ENCODE assay signal across 25 mouse cellular contexts in genomic region chrX:12392145-12392825, GRCm38 (mm10).
A peak's percentile ranks its signal among the peaks of the same experiment; 100 is the strongest.
DNase-seq lines count a peak whose midpoint lies in the region; ATAC-seq lines count a peak whose summit lies in the region.
"Had no signal": no experiment of that assay in that cellular context is flagged by ENCODE, and none has a peak within 500 bp of the region (broad histone marks: within the 10 kb centered on the region; RNA-seq: fewer than 3 reads in every experiment).

No protein-coding gene starts in this region.

- no peaks in the 10 kb centered on the region for H3K9me3 ChIP-seq in forebrain, embryonic 13.5 days (replicated peaks)
- H3K9me3 ChIP-seq in forebrain, embryonic 10.5 days = no peaks in the 10 kb centered on the region
- H3K9me3 ChIP-seq in hindbrain, embryonic 14.5 days (ENCODE audit: control insufficient read depth, low read length) = no peaks in the 10 kb centered on the region
- no peaks in the 10 kb centered on the region for H3K9me3 ChIP-seq in midbrain, embryonic 14.5 days (ENCODE audit: control insufficient read depth, low read length)
- H3K9me3 ChIP-seq: embryonic facial prominence, embryonic 12.5 days; heart, embryonic 13.5 days; limb, embryonic 13.5 days; stomach, embryonic 15.5 days had no signal

- H3K4me3 ChIP-seq in forebrain, embryonic 13.5 days = no peak overlapping the region
- H3K4me3 ChIP-seq in forebrain, embryonic 10.5 days = no peak overlapping the region
- H3K4me3 ChIP-seq in hindbrain, embryonic 14.5 days (replicated peaks; ENCODE audit: low read length) = no peak overlapping the region
- no peak overlapping the region for H3K4me3 ChIP-seq in midbrain, embryonic 14.5 days (replicated peaks; ENCODE audit: low read depth, low read length)
- H3K4me3 ChIP-seq: embryonic facial prominence, embryonic 12.5 days; heart, embryonic 13.5 days; limb, embryonic 13.5 days; myocyte; stomach, embryonic 15.5 days had no signal

- H3K4me2 ChIP-seq in forebrain, embryonic 13.5 days = no peak overlapping the region
- no peak overlapping the region for H3K4me2 ChIP-seq in hindbrain, embryonic 14.5 days (replicated peaks)
- H3K4me2 ChIP-seq in midbrain, embryonic 14.5 days (ENCODE audit: low read length) = no peak overlapping the region
- H3K4me2 ChIP-seq: embryonic facial prominence, embryonic 12.5 days; heart, embryonic 13.5 days; limb, embryonic 13.5 days; stomach, embryonic 15.5 days had no signal

- DNase-seq in forebrain, embryonic 10.5 days (ENCODE audit: extremely low spot score, low spot score) = no peak
- DNase-seq in brain, embryonic 18.5 days (ENCODE audit: low read depth, low spot score) = peak; percentile 28
- peak; percentile 33 for DNase-seq in hindbrain, embryonic 14.5 days (ENCODE audit: low spot score)
- peak; percentile 76 for DNase-seq in midbrain, embryonic 14.5 days
- DNase-seq in MN1 (ENCODE audit: low spot score) (no peak), adipocyte (ENCODE audit: low spot score) (no peak)
- no peak for DNase-seq in adrenal gland, postnatal 4 days (ENCODE audit: low spot score in 2 of 2)
- DNase-seq: adrenal gland, postnatal 36 days; B cell, adult 2 months; cerebellum, adult 9-11 months; heart, postnatal 36 days; lung, postnatal 10 days; right cerebral cortex, adult 18-20 months; spleen, adult 18-20 months; thymus, adult 2 months had no signal

- 62% methylated on average over 7 of the region's 7 CpGs for WGBS in forebrain, embryonic 13.5 days
- WGBS in forebrain, embryonic 10.5 days = 81% methylated on average over 7 of the region's 7 CpGs
- 70% methylated on average over 7 of the region's 7 CpGs for WGBS in hindbrain, embryonic 14.5 days
- WGBS in midbrain, embryonic 14.5 days = 52% methylated on average over 7 of the region's 7 CpGs

- no peak overlapping the region for H3K9ac ChIP-seq in forebrain, embryonic 13.5 days
- no peak overlapping the region for H3K9ac ChIP-seq in hindbrain, embryonic 14.5 days
- H3K9ac ChIP-seq in midbrain, embryonic 14.5 days (replicated peaks; ENCODE audit: low read length) = no peak overlapping the region
- H3K9ac ChIP-seq: embryonic facial prominence, embryonic 12.5 days; heart, embryonic 13.5 days; limb, embryonic 13.5 days; liver, embryonic 14.5 days; stomach, embryonic 15.5 days had no signal

- H3K4me1 ChIP-seq in forebrain, embryonic 13.5 days = peaks cover 9% of the 10 kb centered on the region; the same call in 1 of the 2 replicates
- H3K4me1 ChIP-seq in forebrain, embryonic 10.5 days = peaks cover 12% of the 10 kb centered on the region
- 0 out of 2 replicates have a peak, but pooled peaks cover 6% of the 10 kb centered on the region for H3K4me1 ChIP-seq in hindbrain, embryonic 14.5 days (replicated peaks; ENCODE audit: control insufficient read depth, insufficient read depth, low read length)
- H3K4me1 ChIP-seq in midbrain, embryonic 14.5 days (ENCODE audit: control insufficient read depth, insufficient read depth, low read length) = peaks cover 5% of the 10 kb centered on the region
- H3K4me1 ChIP-seq: embryonic facial prominence, embryonic 12.5 days; heart, embryonic 13.5 days; limb, embryonic 13.5 days; stomach, embryonic 15.5 days had no signal

- H3K27me3 ChIP-seq in forebrain, embryonic 13.5 days = no peaks in the 10 kb centered on the region
- H3K27me3 ChIP-seq in forebrain, embryonic 10.5 days (ENCODE audit: poor library complexity, severe bottlenecking) = peaks cover 26% of the 10 kb centered on the region
- H3K27me3 ChIP-seq in hindbrain, embryonic 14.5 days (ENCODE audit: control insufficient read depth, insufficient read depth, low read length) = no peaks in the 10 kb centered on the region
- no peaks in the 10 kb centered on the region for H3K27me3 ChIP-seq in midbrain, embryonic 14.5 days (ENCODE audit: control insufficient read depth, insufficient read depth, low read length)
- H3K27me3 ChIP-seq: heart, embryonic 13.5 days; stomach, embryonic 15.5 days had no signal

- no peaks in the 10 kb centered on the region for H3K36me3 ChIP-seq in forebrain, embryonic 13.5 days (ENCODE audit: poor library complexity, severe bottlenecking)
- no peaks in the 10 kb centered on the region for H3K36me3 ChIP-seq in forebrain, embryonic 10.5 days (replicated peaks)
- no peaks in the 10 kb centered on the region for H3K36me3 ChIP-seq in hindbrain, embryonic 14.5 days (replicated peaks; ENCODE audit: control insufficient read depth, insufficient read depth)
- no peaks in the 10 kb centered on the region for H3K36me3 ChIP-seq in midbrain, embryonic 14.5 days (ENCODE audit: control insufficient read depth, insufficient read depth, low read length)
- H3K36me3 ChIP-seq: embryonic facial prominence, embryonic 12.5 days; heart, embryonic 13.5 days; limb, embryonic 13.5 days; stomach, embryonic 15.5 days had no signal

- H3K27ac ChIP-seq in forebrain, embryonic 13.5 days = peak overlapping the region; percentile 19; the same call in 1 of the 2 replicates
- H3K27ac ChIP-seq in forebrain, embryonic 10.5 days = no peak overlapping the region
- peak overlapping the region; percentile 54; the same call in 1 of the 2 replicates for H3K27ac ChIP-seq in hindbrain, embryonic 14.5 days
- H3K27ac ChIP-seq in midbrain, embryonic 14.5 days (replicated peaks; ENCODE audit: low read depth, low read length) = peak overlapping the region; percentile 52; the same call in 1 of the 2 replicates
- H3K27ac ChIP-seq: embryonic facial prominence, embryonic 12.5 days; heart, embryonic 13.5 days; limb, embryonic 13.5 days; liver, embryonic 14.5 days; stomach, embryonic 15.5 days had no signal

- peak; percentile 80 for ATAC-seq in forebrain, embryonic 13.5 days
- no peak for ATAC-seq in hindbrain, embryonic 14.5 days (ENCODE audit: low FRiP score)
- peak; percentile 57; the same call in 1 of the 2 replicates for ATAC-seq in midbrain, embryonic 14.5 days (ENCODE audit: low FRiP score, low TSS enrichment)
- ATAC-seq: activated CD4-positive, CD25-positive, alpha-beta regulatory T cell, adult 4 months; intestine, embryonic 16.5 days; Patski had no signal

Comparison
In these comparisons a context has a peak if more than half of its experiments do, and no peak if none do; other contexts are left out.
1. DNase-seq: peak in brain, embryonic 18.5 days (single experiment), hindbrain, embryonic 14.5 days (single experiment) and midbrain, embryonic 14.5 days (single experiment); none in forebrain, embryonic 10.5 days (single experiment), MN1 (single experiment), adrenal gland, postnatal 4 days (0 of 2) and adipocyte (single experiment).